Mouse (Mus musculus): Measurements from ENCODE around the gene Gm9745. TPM values are rescaled to one million over a fixed set of nuclear protein-coding genes. Genes with fewer than 3 reads are reported as not detected.

The Gm9745 gene
- not detected for total RNA-seq (2023)

GRCm38 (mm10) chr13:8948131-8948530 is at the start of gene Gm9745:
TSS of gene Gm9745 (minus strand) at chr13:8948231.

DNA sequence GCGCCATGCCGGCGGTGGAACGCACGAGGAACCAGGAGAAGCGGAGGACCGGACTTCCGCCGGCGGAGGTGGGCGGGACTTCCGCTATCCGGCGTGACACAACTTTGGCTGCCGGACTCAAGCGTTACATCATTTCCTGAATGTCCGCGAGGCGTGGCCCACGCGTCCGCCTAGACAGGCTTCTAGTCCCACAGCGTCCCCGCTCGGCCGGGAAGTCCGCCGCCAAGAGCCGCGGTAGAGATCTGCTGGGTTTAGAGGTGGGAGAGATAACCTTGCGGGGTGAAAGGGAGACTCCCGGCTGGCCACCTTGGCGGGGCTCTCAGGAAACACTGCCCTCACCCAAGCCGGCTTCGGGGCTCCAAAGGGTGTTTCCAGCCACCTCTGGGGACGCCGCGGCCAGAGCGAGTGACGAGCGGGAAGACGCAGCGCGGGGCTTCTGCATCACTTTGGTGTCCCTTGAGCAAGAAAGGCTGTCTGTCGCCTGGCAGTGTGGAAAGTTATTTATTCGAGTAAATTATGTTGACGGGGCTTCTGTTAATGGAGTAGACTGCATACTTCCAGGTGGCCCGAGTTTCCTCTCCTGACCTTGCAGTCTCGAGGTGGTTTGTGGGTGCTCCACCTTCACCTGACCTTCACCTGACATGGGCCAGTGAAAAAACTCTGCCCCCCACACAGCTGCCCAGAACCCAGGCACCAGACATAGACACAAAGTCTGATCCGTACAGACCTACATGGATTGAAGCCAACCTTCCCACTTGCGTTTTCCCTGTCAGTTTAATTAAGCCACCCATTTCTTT is 48.2 kb upstream of the Gm9745 start, which contains the start of gene Gtpbp4:
Gtpbp4 (minus strand) TSS at position 94 of the 797 bp plus-strand sequence.

GRCm38 (mm10) chr13:8952563-8952962 is 4.5 kb upstream of the Gm9745 start, which contains the start of gene Idi2:
TSS of gene Idi2 (plus strand) at chr13:8952863.

Other genes with a start within 250 kb of the Gm9745 start
- gene Wdr37, start 76.3 kb downstream of the Gm9745 start, total RNA-seq (2023): 10 to 100 TPM; 69.9 to 74.5 TPM
- 10 to 100 TPM; 12.9 to 21.6 TPM for gene Idi1, start 62.7 kb downstream of the Gm9745 start, total RNA-seq (2023)
- gene Idi2, start 4.6 kb upstream of the Gm9745 start, total RNA-seq (2023): not detected
- gene Gtpbp4, start 47.9 kb upstream of the Gm9745 start, total RNA-seq (2023): 10 to 100 TPM; 90.9 to 91.8 TPM
- 10 to 100 TPM; 70.3 to 75.6 TPM for gene Larp4b, start 145.7 kb upstream of the Gm9745 start, total RNA-seq (2023)

Measured in T-cell, adult 66 days (primary cell).